Mouse (Mus musculus) embryo, embryonic 11.5 days (tissue): ENCODE measurements around the gene Megf9.

Experiments
- DNase-seq: peaks from one replicate; pipeline ENCODE4 v3.0.0-alpha.2; 2012; ENCODE audit warnings: low read depth, low spot score

The Megf9 gene

GRCm38 (mm10) chr4:70446774-70447173 is 88.0 kb downstream of the Megf9 start:
- DNase-seq: no peak

DNA sequence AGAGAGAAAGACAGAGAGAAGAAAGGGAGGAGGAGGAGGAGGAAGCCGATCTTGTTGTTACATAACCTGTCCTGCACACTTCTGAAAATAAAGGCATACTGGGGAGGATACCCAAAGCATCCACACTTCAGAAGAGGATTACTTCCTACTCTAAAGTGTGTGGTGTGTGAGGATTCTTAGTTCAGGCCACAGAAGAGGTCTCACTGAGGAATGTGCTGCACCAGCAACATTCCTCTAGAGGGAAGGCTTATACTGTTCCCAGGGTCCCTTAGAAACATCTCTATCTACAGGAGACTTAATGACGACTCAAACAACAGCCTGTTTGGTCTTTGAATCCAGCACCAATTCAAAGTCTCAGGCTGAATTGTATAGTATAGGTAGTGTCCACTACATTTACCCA is 114.6 kb downstream of the Megf9 start:
- no peak for DNase-seq

DNA sequence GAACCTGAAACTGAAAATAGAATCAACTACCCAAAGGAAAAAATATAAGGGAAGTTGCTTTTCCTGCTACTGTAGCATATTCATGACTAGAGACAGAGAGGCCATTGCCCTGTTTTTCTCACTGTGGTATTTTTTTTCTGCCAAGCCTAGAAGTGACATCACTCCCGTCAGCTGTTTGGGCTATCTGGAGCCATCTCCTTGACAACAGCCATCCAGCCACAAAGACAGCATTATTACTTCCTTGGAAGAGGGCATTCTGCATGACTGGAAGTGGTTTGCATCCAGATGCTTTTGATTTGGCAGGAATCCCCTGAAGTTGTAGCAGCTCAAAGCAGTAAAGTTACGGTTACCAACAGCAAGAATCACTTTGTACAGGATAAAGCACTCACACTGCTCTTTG is 122.7 kb downstream of the Megf9 start:
- no peak for DNase-seq

- peak; percentile 94 for DNase-seq
Measured at GRCm38 (mm10) chr4:70409994-70410721, 124.6 kb downstream of the Megf9 start, which contains the start of gene Cdk5rap2. TSS of gene Cdk5rap2 (minus strand) at chr4:70410443.

- no peak for DNase-seq
Measured at GRCm38 (mm10) chr4:70409456-70409855, 125.3 kb downstream of the Megf9 start.

DNA sequence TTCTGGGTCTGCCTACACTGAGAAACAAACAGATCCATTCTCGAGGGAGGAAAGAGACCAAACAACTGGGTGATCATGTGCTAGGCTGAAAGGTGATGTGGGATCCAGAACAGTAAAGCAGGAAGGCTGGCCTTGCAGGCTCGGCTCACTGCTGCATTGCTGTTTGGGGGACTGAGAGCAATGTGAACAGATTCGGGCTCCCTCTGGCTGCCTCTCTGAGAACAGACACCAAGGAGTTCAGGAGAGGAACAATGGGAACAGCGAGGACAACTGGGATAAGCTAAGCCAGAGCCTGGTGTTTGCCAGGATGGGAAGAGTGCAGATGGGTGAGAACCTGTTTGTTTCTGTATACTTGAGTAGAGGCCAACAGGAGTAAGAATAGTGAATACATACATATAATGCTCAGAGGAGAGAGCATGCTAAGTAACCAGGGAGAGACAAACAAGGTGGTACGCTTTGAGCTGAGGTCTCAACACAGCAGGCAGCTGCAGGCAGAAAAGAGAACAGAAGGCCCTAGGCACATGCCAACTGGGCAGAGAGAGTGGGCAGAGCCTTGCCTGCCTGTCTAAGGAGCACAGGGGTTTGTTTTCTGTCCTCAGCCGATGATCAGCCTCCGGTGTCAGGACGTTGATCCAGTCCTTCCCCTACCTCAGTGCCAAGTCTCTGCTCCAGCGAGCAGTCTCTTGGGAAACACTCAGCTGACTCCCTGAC is 132.5 kb downstream of the Megf9 start:
- DNase-seq: no peak

DNA sequence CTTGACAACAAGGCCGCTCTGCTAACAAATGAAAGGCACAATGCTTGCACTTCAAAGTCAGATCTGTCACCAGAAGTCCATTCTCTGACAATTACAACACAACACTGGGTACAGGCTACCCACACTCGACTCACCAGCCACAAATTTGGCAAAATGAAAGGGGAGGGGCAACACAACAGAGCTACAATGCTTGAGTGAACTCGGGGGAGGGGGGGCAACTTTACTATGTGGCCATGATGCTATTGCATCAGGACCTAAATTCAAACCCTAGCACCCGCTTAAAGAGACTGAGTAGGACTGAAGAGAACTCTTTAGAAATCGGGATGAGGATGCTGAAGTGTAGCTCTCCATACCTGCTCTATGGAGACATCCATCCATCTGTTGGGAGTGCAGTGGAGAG is 135.3 kb downstream of the Megf9 start:
- no peak for DNase-seq

DNA sequence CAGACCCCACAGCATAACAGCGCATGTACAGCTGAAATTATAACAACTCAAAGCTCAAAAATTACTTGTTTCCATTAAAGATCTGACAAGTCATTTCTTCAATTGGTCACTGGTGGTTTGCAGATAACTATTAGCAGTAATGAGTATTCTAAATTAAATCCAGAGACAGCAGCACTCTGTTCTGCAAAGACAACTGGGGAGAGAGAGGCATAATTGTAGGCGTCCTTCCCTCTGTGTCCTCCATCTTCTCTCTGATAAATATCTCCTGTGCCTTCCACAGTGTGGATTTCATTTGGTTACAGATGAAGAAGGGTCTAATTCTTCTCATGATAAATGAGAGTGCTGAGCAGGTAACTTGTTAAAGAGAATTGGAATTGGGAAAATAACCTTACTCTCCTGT is 135.7 kb downstream of the Megf9 start:
- DNase-seq: no peak

GRCm38 (mm10) chr4:70398088-70398487 is 136.7 kb downstream of the Megf9 start:
- DNase-seq: no peak

DNA sequence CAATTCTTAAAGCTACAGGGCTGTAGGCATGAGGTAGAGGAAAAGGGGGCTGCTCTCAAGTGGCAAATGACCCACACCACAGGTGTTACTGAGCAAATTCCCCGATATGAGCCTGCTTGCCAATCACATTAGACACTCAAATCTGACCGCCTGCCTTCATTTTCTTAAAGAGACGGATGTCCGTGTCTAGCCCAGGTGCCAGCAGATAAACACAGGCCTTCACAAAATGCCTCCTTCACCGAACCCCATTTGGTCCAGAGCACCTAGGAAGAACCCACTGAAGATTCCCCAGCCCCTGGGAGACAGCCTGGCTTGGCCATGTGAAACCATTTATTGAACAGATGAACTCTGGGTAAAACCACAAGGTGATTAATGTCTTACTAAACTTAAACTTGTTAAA is 138.1 kb downstream of the Megf9 start:
- no peak for DNase-seq

- DNase-seq: no peak
Measured at GRCm38 (mm10) chr4:70394736-70395135, 140.1 kb downstream of the Megf9 start.

- DNase-seq: no peak
Measured at GRCm38 (mm10) chr4:70391760-70392372, 142.9 kb downstream of the Megf9 start.

GRCm38 (mm10) chr4:70391073-70391472 is 143.7 kb downstream of the Megf9 start:
- DNase-seq: no peak

- DNase-seq: no peak
Measured at GRCm38 (mm10) chr4:70386206-70386605, 148.6 kb downstream of the Megf9 start.

GRCm38 (mm10) chr4:70377359-70377758 is 157.4 kb downstream of the Megf9 start:
- DNase-seq: no peak
